Mouse (Mus musculus) cerebellum, postnatal 14 days (tissue): ENCODE results near the gene Nwd1.

ENCODE experiments used
- DNase-seq, 2 experiments: peaks; one replicate each; pipeline ENCODE4 v3.0.0; 2021; ENCODE audit warnings: mixed read lengths in 2 of 2

Nwd1 gene

DNA sequence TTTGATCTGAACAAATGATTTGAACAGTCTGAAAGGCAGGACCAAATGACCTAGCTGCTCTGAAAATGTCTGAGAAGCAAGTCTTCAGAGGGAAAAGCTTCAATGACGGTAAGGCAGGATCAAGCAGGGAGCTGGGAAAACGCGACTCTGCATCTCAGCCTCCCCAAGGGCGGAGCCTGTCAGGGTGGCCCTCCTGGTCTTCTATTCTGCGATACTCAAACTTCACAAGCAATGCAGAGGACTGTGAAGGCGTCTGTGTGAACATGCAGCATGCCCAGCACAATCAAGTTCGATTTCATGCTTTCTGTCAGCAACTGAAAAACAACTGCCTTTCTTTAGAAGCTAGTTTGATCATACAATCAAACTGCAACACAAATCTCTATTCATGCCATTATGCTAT lies 120.3 kb downstream of the Nwd1 start:
- DNase-seq = no peak
